Mouse (Mus musculus) heart, postnatal 0 days (tissue): ENCODE measurements around the gene 1700001K19Rik.
"Not testable (repeated sequence)": the region's sequence is repeated elsewhere in the genome, so short reads cannot be mapped to it uniquely, and the experiment has no call there.

Experiments
- CTCF ChIP-seq: IDR thresholded peaks from 2 replicates; pipeline ENCODE4 v1.5.1; 2016; ENCODE audit warnings: antibody characterized with exemption, control low read depth, low read depth
- EP300 ChIP-seq: IDR thresholded peaks from 2 replicates; pipeline ENCODE4 v1.6.1; 2016; ENCODE audit warnings: antibody characterized with exemption, low read depth

DNA sequence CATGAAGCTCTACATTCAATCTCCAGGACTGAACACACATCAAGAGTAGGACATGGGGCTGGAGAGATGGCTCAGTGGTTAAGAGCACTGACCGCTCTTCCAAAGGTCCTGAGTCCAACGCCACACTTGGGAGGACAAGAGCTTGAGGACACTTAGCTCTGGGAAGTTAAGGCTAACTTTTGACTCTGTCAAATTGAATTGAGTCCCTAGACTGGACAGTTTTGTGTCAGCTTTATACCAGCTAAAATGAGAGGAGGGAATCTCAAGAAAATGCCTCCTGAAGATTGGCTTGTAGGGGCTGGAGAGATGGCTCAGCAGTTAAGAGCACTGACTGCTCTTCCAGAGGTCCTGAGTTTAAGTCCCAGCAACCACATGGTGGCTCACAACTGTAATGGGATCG, 6.5 kb upstream of the 1700001K19Rik start:
- TF ChIP-seq CTCF, EP300: not testable (repeated sequence)
